Mouse (Mus musculus): ENCODE results near the gene Foxd2.

DNA sequence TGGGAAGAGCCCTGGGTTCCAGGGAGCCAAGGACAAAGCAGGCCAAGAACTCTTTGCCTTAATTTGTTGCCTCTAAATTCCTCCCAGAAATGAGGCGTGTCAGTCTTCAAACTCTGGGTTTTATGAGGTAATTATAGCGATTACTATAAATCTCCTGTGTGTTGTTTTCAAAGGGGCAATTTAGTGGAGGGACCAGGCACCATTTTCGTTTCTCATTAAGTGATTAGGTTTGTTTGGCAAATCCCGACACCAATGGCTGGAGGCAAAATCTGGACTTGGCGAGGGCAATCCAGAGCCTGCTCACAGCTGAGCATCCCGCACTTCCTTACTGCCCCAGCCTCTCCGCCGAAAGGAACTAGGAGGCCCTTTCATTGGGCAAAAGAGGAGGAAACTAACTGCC lies 33.9 kb upstream of the Foxd2 start:
- TF ChIP-seq CTCF (IDR thresholded peaks at IDR 0.05) (no peak), EP300 (IDR thresholded peaks at IDR 0.05; ENCODE audit: insufficient read depth, low read depth, low read length) (no peak)

Data from heart, adult 2 months (tissue).